Mouse (Mus musculus): ENCODE measurements at regions not wholly inside any gene's neighbourhood (a gene's known extent, or its start where the extent isn't known, plus 50 kb on each side); places are given as distances from the start of the nearest gene placed in this dataset.

DNA sequence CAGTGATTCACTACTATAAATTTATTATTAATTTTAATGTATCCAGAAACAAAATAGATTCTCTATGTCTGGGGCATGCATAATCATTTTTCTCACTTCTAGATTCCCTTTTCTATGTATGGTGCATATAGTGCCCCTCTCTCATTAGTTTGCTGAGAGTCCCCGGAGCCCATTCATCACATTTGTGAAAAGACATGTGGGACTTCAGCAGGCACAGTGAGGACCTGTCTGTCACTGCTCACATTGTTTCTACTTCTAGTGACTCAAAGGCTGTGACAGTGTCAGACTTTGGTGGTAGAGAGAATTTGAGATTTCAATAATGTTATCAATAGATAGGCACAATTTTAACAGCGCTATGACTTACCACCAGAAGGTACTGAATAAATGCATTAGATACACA is 158.7 kb downstream of the St8sia4 start:
- H3K4me3 ChIP-seq (ENCODE audit: control insufficient read depth in 1 of 2, insufficient read depth in 1 of 2, low read depth in 2 of 2, low read length in 2 of 2), result no peak overlapping the region
- no peaks in the 10 kb centered on the region for H3K27me3 ChIP-seq (ENCODE audit: control insufficient read depth in 1 of 2, insufficient read depth in 2 of 2, low read length in 2 of 2)
- no peak overlapping the region for H3K9ac ChIP-seq (ENCODE audit: control insufficient read depth, low read depth, low read length, poor library complexity, severe bottlenecking)
- TF ChIP-seq CHD2 (IDR thresholded peaks at IDR 0.05; ENCODE audit: low read length) (no peak), ZKSCAN1 (IDR thresholded peaks at IDR 0.05; ENCODE audit: low read depth, low read length) (no peak), ETS1 (IDR thresholded peaks at IDR 0.05; ENCODE audit: low read depth, low read length) (no peak), MAZ (IDR thresholded peaks at IDR 0.05; ENCODE audit: low read depth, low read length) (no peak), CHD1 (IDR thresholded peaks at IDR 0.05; ENCODE audit: low read depth, low read length) (no peak), ZC3H11A (IDR thresholded peaks at IDR 0.05; ENCODE audit: low read depth, low read length) (no peak), MAFK (IDR thresholded peaks at IDR 0.05; ENCODE audit: borderline replicate concordance, low read depth, low read length) (no peak), MYC (IDR thresholded peaks at IDR 0.05; ENCODE audit: low read depth, low read length) (no peak), MAX (IDR thresholded peaks at IDR 0.05; ENCODE audit: low read length) (no peak)
- H3K4me1 ChIP-seq (ENCODE audit: control insufficient read depth in 1 of 2, insufficient read depth in 2 of 2, low read length in 2 of 2), result no peaks in the 10 kb centered on the region
- H3K9me3 ChIP-seq (replicated peaks; ENCODE audit: insufficient read depth, low read length), result no peaks in the 10 kb centered on the region
- H3K27ac ChIP-seq (ENCODE audit: control insufficient read depth, low read depth, low read length), result no peak overlapping the region
- no peaks in the 10 kb centered on the region for H3K79me2 ChIP-seq (ENCODE audit: control insufficient read depth, insufficient read depth, low read length, poor library complexity)
- H3K36me3 ChIP-seq (ENCODE audit: control insufficient read depth in 1 of 2, insufficient read depth in 2 of 2, low read length in 2 of 2), result no peaks in the 10 kb centered on the region
- DNase-seq (ENCODE audit: low read depth, low spot score), result no peak

- no peaks in the 10 kb centered on the region for H3K9me3 ChIP-seq (replicated peaks; ENCODE audit: insufficient read depth, low read length)
- no peaks in the 10 kb centered on the region for H3K36me3 ChIP-seq (ENCODE audit: control insufficient read depth in 1 of 2, insufficient read depth in 2 of 2, low read length in 2 of 2)
- H3K27ac ChIP-seq (ENCODE audit: control insufficient read depth, low read depth, low read length), result no peak overlapping the region
- no peaks in the 10 kb centered on the region for H3K79me2 ChIP-seq (ENCODE audit: control insufficient read depth, insufficient read depth, low read length, poor library complexity)
- no peak overlapping the region for H3K9ac ChIP-seq (ENCODE audit: control insufficient read depth, low read depth, low read length, poor library complexity, severe bottlenecking)
- H3K4me3 ChIP-seq (ENCODE audit: control insufficient read depth in 1 of 2, insufficient read depth in 1 of 2, low read depth in 2 of 2, low read length in 2 of 2), result no peak overlapping the region
- no peak for DNase-seq (ENCODE audit: low read depth, low spot score)
- TF ChIP-seq SIN3A (IDR thresholded peaks at IDR 0.05; ENCODE audit: low read length) (no peak), TCF12 (IDR thresholded peaks at IDR 0.05; ENCODE audit: low read depth, low read length) (no peak), UBTF (IDR thresholded peaks at IDR 0.05; ENCODE audit: borderline replicate concordance, insufficient read depth, low read depth, low read length) (no peak), RAD21 (IDR thresholded peaks at IDR 0.05; ENCODE audit: low read depth, low read length) (no peak)
- no peaks in the 10 kb centered on the region for H3K4me1 ChIP-seq (ENCODE audit: control insufficient read depth in 1 of 2, insufficient read depth in 2 of 2, low read length in 2 of 2)
- H3K27me3 ChIP-seq (ENCODE audit: control insufficient read depth in 1 of 2, insufficient read depth in 2 of 2, low read length in 2 of 2), result no peaks in the 10 kb centered on the region
Observed at GRCm38 (mm10) chr1:95528726-95529125, 138.6 kb downstream of the St8sia4 start.

DNA sequence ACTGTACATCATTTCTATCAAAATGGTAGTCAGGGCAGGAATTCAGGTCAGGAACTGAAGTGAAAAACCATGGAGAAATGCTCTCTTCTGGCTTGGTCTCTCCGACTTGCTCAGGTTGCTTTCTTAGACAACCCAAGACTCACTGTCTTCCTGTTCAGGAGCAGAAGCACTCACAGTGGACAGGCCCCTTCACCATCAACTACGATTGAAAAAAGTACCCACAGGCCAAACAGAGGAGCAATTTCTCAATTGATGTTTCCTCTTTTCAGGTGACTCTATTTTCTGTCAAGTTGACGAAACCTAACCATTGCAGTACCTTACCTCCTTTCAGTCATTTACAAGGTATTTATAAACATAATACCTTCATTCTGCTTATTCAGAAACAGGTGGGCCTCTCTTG is 136.4 kb downstream of the St8sia4 start:
- Histone ChIP-seq H3K9me3 (replicated peaks; ENCODE audit: insufficient read depth, low read length) (no peaks in the 10 kb centered on the region), H3K27ac (ENCODE audit: control insufficient read depth, low read depth, low read length) (no peak overlapping the region), H3K4me3 (ENCODE audit: control insufficient read depth in 1 of 2, insufficient read depth in 1 of 2, low read depth in 2 of 2, low read length in 2 of 2) (no peak overlapping the region), H3K36me3 (ENCODE audit: control insufficient read depth in 1 of 2, insufficient read depth in 2 of 2, low read length in 2 of 2) (no peaks in the 10 kb centered on the region), H3K4me1 (ENCODE audit: control insufficient read depth in 1 of 2, insufficient read depth in 2 of 2, low read length in 2 of 2) (no peaks in the 10 kb centered on the region), H3K27me3 (ENCODE audit: control insufficient read depth in 1 of 2, insufficient read depth in 2 of 2, low read length in 2 of 2) (no peaks in the 10 kb centered on the region), H3K79me2 (ENCODE audit: control insufficient read depth, insufficient read depth, low read length, poor library complexity) (no peaks in the 10 kb centered on the region), H3K9ac (ENCODE audit: control insufficient read depth, low read depth, low read length, poor library complexity, severe bottlenecking) (no peak overlapping the region)
- DNase-seq (ENCODE audit: low read depth, low spot score), result no peak
- TF ChIP-seq ETS1 (IDR thresholded peaks at IDR 0.05; ENCODE audit: low read depth, low read length) (no peak), USF2 (IDR thresholded peaks at IDR 0.05; ENCODE audit: borderline replicate concordance in 1 of 2, insufficient read depth in 1 of 2, low read depth in 1 of 2, low read length in 2 of 2) (no peak), NRF1 (IDR thresholded peaks at IDR 0.05; ENCODE audit: insufficient read depth, low read depth, low read length, poor library complexity, severe bottlenecking) (no peak), MAX (IDR thresholded peaks at IDR 0.05; ENCODE audit: low read length) (no peak), ZKSCAN1 (IDR thresholded peaks at IDR 0.05; ENCODE audit: low read depth, low read length) (no peak), POLR2A (IDR thresholded peaks at IDR 0.05; ENCODE audit: control insufficient read depth in 1 of 2, insufficient read depth in 1 of 2, low read depth in 1 of 2, low read length in 2 of 2, poor library complexity in 1 of 2) (no peak), ZMIZ1 (IDR thresholded peaks at IDR 0.05; ENCODE audit: low read depth, low read length) (no peak), GABPA (IDR thresholded peaks at IDR 0.05; ENCODE audit: low read depth, low read length) (no peak), NELFE (IDR thresholded peaks at IDR 0.05; ENCODE audit: low read depth, low read length) (no peak), RAD21 (IDR thresholded peaks at IDR 0.05; ENCODE audit: low read depth, low read length) (no peak), HCFC1 (IDR thresholded peaks at IDR 0.05; ENCODE audit: low read depth, low read length) (no peak), JUND (IDR thresholded peaks at IDR 0.05; ENCODE audit: low read depth, low read length) (no peak), USF1 (IDR thresholded peaks at IDR 0.05; ENCODE audit: low read depth, low read length) (no peak), SIN3A (IDR thresholded peaks at IDR 0.05; ENCODE audit: low read length) (no peak), MAFK (IDR thresholded peaks at IDR 0.05; ENCODE audit: borderline replicate concordance, low read depth, low read length) (no peak), MYC (IDR thresholded peaks at IDR 0.05; ENCODE audit: low read depth, low read length) (no peak), MYB (IDR thresholded peaks at IDR 0.05; ENCODE audit: low read depth, low read length) (no peak)
